Mouse (Mus musculus) heart, embryonic 14.5 days (tissue): Measurements from ENCODE around the gene Elovl7. TPM values are rescaled to one million over a fixed set of nuclear protein-coding genes. Genes with fewer than 3 reads are reported as not detected.

Experiments used
- ATAC-seq: fragments of 200-750 bp; cut with Nextera tagmentation; 2 replicates; pipeline ENCODE4 v1.8.0; 2017; ENCODE audit warnings: low read depth, moderate TSS enrichment; ENCODE audit not compliant: insufficient number of reproducible peaks, insufficient read depth, low FRiP score
- H3K27ac ChIP-seq, 2 experiments: fragments of 200-500 bp in 1 of 2; fragments of 300-500 bp in 1 of 2; sonication (generic) in 1 of 2; replicated peaks in 1 of 2; 2 replicates each; pipeline ENCODE4 v1.5.1; 2012 to 2014; ENCODE audit warnings: low read depth in 2 of 2, low read length in 2 of 2, control low read depth in 1 of 2, mild to moderate bottlenecking in 1 of 2, mixed read lengths in 1 of 2; ENCODE audit not compliant: control insufficient read depth in 1 of 2, insufficient read depth in 1 of 2
- H3K27me3 ChIP-seq: fragments of 300-500 bp; sonication (generic); 2 replicates; pipeline ENCODE4 v1.6.1; 2014; ENCODE audit warnings: mild to moderate bottlenecking, low read length, control low read depth; ENCODE audit not compliant: control insufficient read depth, insufficient read depth
- H3K36me3 ChIP-seq: fragments of 300-500 bp; sonication (generic); 2 replicates; pipeline ENCODE4 v1.6.1; 2014; ENCODE audit warnings: mild to moderate bottlenecking, control low read depth, low read length, mixed read lengths; ENCODE audit not compliant: control insufficient read depth, insufficient read depth
- H3K4me1 ChIP-seq, 2 experiments: fragments of 200-500 bp in 1 of 2; fragments of 300-500 bp in 1 of 2; sonication (generic) in 1 of 2; 2 replicates each; pipeline ENCODE4 v1.6.1; 2012 to 2014; ENCODE audit warnings: low read length in 2 of 2, control low read depth in 1 of 2, mixed read lengths in 1 of 2; ENCODE audit not compliant: control insufficient read depth in 2 of 2, insufficient read depth in 2 of 2
- H3K4me2 ChIP-seq: fragments of 300-500 bp; sonication (generic); 2 replicates; pipeline ENCODE4 v1.6.1; 2014; ENCODE audit warnings: mild to moderate bottlenecking, low read length
- H3K4me3 ChIP-seq, 2 experiments: fragments of 200-500 bp in 1 of 2; fragments of 300-500 bp in 1 of 2; sonication (generic) in 1 of 2; 2 replicates each; pipeline ENCODE4 v1.5.1; 2012 to 2014; ENCODE audit warnings: low read length in 2 of 2, mild to moderate bottlenecking in 2 of 2, control low read depth in 1 of 2, low read depth in 1 of 2, moderate library complexity in 1 of 2; ENCODE audit not compliant: control insufficient read depth in 1 of 2, insufficient read depth in 1 of 2
- H3K9ac ChIP-seq: fragments of 300-500 bp; sonication (generic); 2 replicates; pipeline ENCODE4 v1.6.1; 2014; ENCODE audit warnings: mild to moderate bottlenecking, low read length
- H3K9me3 ChIP-seq: fragments of 300-500 bp; sonication (generic); 2 replicates; pipeline ENCODE4 v1.6.1; 2016; ENCODE audit warnings: low read length, control low read depth; ENCODE audit not compliant: control insufficient read depth
- WGBS: fragments of 180-500 bp; shearing (Covaris S2); extraction: QIAGEN DNeasy Blood & Tissue Kit; methylation state at CpG from one replicate; pipeline ENCODE4 v1.1.7; 2014; 5-methylcytosine and 5-hydroxymethylcytosine counted together
- polyA plus RNA-seq: library from polyadenylated mRNA; unstranded; fragments of >200 nt; fragmentation: Nextera tagmentation; extraction: Ambion mirVana; gene quantifications from 2 replicates; pipeline ENCODE4 v1.2.1, GENCODE M21; 2014

The Elovl7 gene
- polyA plus RNA-seq, 1 experiment from 2014 or later, result 2.9 TPM

DNA sequence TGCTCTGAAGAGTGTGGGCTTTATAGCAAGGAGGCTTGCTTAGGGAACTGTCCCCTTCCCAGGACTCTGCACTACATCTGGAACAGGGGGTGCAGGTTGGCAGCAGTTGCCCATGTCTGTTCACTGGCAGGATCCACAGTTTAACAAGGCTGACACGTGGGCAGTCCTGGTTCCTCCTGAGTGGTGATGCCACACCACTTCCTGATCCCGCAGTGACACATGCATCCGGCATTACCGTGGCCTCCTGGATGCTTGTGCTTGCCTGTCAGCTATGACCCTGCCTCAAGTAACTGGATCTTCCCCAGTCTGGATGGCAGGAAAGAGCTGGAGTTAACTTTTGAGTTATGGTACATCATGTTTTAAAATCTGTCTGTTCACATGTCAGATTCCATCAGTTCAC, 26.2 kb upstream of the Elovl7 start:
- H3K4me3 ChIP-seq, result no peak overlapping the region
- no peaks in the 10 kb centered on the region for H3K27me3 ChIP-seq
- no peaks in the 10 kb centered on the region for H3K9me3 ChIP-seq
- ATAC-seq, result no peak
- H3K4me1 ChIP-seq, result no peaks in the 10 kb centered on the region
- no peak overlapping the region for H3K9ac ChIP-seq
- H3K27ac ChIP-seq, result no peak overlapping the region
- H3K4me2 ChIP-seq, result no peak overlapping the region
- H3K36me3 ChIP-seq, result peaks cover 37% of the 10 kb centered on the region
- 91% methylated on average over 4 of the region's 4 CpGs for WGBS

DNA sequence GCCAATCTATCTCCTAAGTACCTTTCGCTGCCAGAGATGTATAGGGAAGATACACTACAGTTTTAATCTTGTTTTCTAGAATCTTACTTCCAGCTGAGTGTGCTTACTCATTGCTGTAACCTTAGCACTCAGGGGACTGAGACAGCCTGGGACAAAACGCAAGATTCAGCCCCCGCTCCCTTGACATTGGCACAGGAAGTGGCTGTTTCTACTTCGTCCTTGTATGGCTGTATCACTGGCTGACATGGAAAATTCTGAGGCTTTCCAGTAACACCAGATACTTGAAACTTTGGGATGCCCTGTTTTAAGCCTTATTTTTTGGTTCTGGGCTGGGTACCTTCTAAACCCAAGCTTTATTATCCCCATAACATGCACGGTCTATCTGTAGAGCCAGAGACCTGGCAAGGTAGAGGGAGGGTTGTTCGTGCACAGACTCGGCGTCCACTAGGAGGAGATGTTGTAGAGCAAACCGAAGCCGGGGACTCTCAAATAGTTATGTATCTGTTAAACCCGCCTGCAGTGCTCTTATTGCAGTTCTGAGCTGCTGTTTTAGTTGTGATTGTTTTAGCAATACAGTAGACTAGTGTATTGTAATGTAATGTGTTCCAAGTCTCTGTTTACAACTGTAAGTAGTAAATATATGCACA, 23.0 kb upstream of the Elovl7 start:
- peaks cover 36% of the 10 kb centered on the region for H3K36me3 ChIP-seq
- no peak overlapping the region for H3K4me3 ChIP-seq
- no peak overlapping the region for H3K27ac ChIP-seq
- no peak overlapping the region for H3K9ac ChIP-seq
- H3K4me2 ChIP-seq, result no peak overlapping the region
- WGBS, result 48% methylated on average over 11 of the region's 11 CpGs
- H3K9me3 ChIP-seq, result no peaks in the 10 kb centered on the region
- no peak for ATAC-seq
- H3K4me1 ChIP-seq, result no peaks in the 10 kb centered on the region
- H3K27me3 ChIP-seq, result no peaks in the 10 kb centered on the region

DNA sequence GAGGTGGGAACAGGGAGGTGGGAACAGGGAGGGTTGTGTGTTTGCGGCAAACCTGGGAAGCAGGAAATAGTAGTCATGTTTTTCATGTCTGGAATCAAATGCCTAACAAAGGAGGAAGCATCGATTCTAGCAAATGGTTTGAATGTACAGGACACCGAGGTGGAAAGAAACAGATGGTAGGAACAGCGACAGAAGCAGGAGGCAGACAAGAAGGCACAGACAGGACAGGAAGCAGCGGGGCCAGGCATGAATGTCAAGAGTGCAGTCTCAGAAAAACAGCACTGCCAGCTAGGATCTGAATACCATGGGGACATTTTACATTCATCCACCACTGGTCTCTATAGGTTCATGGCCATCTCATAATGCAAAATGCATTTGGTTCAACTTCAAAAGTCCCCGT, 18.7 kb upstream of the Elovl7 start:
- Histone ChIP-seq H3K27me3 (no peaks in the 10 kb centered on the region), H3K4me2 (no peak overlapping the region), H3K27ac (no peak overlapping the region), H3K4me1 (no peaks in the 10 kb centered on the region), H3K4me3 (no peak overlapping the region), H3K9me3 (no peaks in the 10 kb centered on the region), H3K9ac (no peak overlapping the region), H3K36me3 (peaks cover 24% of the 10 kb centered on the region)
- no peak for ATAC-seq
- 84% methylated on average over 6 of the region's 6 CpGs for WGBS

DNA sequence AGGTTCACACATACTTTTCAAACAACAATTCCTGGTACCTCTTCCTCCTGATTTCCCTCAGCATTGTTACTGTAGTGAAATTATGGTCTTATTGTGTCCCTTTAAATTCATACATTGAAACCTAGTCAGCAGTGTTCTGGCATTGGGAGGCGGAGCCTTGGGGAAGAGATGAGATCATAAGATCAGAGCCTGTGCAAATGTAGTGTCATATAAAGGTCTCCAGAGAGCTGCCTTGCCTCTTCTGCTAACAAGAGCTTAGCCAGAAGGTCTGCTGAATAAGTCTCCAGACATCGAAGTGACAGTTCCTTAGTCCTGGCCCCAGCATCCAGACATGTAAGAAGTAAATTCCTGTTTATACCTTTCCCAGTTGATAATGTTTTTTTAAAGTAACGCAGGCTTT, 9.3 kb upstream of the Elovl7 start:
- Histone ChIP-seq H3K4me3 (no peak overlapping the region), H3K9me3 (no peaks in the 10 kb centered on the region), H3K9ac (no peak overlapping the region), H3K27ac (no peak overlapping the region), H3K4me2 (no peak overlapping the region), H3K27me3 (no peaks in the 10 kb centered on the region), H3K36me3 (no peaks in the 10 kb centered on the region), H3K4me1 (peaks cover 0 to 2% of the 10 kb centered on the region in 2 experiments; a peak in 1 of 4 replicates)
- 87% methylated on average over 3 of the region's 3 CpGs for WGBS
- ATAC-seq, result no peak

DNA sequence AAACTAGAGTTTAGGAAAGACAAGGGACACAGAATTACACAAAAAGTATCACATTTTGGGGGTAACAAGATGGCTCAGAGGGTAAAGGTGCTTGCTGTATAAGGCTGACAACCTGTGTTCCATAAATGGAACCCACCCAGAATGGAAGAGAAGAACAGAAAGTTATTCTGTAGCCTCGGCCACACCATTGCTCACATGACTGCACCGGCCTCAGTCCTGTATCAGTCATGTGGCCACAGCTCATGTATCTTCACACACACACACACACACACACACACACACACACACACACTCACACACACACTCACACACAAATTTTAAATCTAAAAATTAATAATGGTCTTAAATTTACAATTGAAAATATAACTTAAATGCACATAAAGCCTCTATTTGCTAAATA, 6.8 kb upstream of the Elovl7 start:
- H3K4me2 ChIP-seq, result no peak overlapping the region
- H3K27me3 ChIP-seq, result peaks cover 8% of the 10 kb centered on the region; the same call in 1 of the 2 replicates
- no peak overlapping the region for H3K4me3 ChIP-seq
- H3K9me3 ChIP-seq, result no peaks in the 10 kb centered on the region
- ATAC-seq, result no peak
- WGBS, result 84% methylated on average over 2 of the region's 2 CpGs
- H3K27ac ChIP-seq, result no peak overlapping the region
- peaks cover 0 to 2% of the 10 kb centered on the region in 2 experiments; a peak in 1 of 4 replicates for H3K4me1 ChIP-seq
- H3K36me3 ChIP-seq, result no peaks in the 10 kb centered on the region
- H3K9ac ChIP-seq, result no peak overlapping the region

DNA sequence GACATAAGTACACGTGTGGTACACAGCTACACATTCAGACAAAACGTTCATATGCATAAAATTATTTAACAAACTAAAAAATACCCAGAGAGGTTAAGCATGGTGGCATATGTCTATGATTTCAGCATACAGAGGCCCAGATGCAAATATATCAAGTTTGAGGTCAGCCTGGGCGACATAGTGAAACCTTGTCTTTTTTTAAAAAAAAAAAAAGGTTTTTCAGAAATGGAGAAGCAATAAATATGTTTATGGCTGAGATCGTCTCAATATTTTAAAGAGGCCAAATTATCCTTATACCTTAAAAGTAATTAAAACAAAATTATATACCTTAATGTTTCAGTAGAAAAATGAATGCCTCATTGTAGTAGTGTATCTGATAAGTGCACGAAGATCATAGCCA, 6.1 kb upstream of the Elovl7 start:
- peaks cover 0 to 2% of the 10 kb centered on the region in 2 experiments; a peak in 1 of 4 replicates for H3K4me1 ChIP-seq
- H3K9ac ChIP-seq, result no peak overlapping the region
- H3K27ac ChIP-seq, result no peak overlapping the region
- H3K36me3 ChIP-seq, result no peaks in the 10 kb centered on the region
- H3K9me3 ChIP-seq, result no peaks in the 10 kb centered on the region
- ATAC-seq, result no peak
- 67% methylated on average over 5 of the region's 5 CpGs for WGBS
- no peak overlapping the region for H3K4me3 ChIP-seq
- peaks cover 14% of the 10 kb centered on the region for H3K27me3 ChIP-seq
- H3K4me2 ChIP-seq, result no peak overlapping the region

DNA sequence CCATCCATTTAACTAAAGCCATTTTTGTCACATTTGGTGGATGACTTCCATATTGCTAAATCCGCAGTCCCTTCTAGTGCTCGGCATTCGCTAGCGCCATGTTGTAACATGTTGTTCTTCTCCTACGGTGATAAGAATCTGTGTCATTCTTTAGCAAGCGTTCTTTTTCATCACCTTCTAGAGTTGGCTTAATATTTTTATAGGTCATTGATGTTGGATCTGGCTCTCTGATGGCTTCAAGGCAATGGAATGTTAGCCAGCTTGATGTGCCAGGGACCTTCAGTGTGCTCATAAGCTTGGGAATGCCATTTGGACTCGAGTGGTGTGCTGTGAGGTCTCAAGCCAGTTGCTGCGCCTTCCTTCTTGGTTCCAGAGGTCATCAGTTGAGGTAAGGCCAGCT, 3.2 kb upstream of the Elovl7 start:
- H3K4me3 ChIP-seq, result no peak overlapping the region
- no peak overlapping the region for H3K27ac ChIP-seq
- no peak overlapping the region for H3K9ac ChIP-seq
- ATAC-seq, result no peak
- 88% methylated on average over 8 of the region's 8 CpGs for WGBS
- H3K36me3 ChIP-seq, result no peaks in the 10 kb centered on the region
- no peak overlapping the region for H3K4me2 ChIP-seq
- H3K4me1 ChIP-seq, result peaks cover 4 to 5% of the 10 kb centered on the region in 2 experiments; a peak in 2 of 4 replicates
- no peaks in the 10 kb centered on the region for H3K9me3 ChIP-seq
- peaks cover 30% of the 10 kb centered on the region for H3K27me3 ChIP-seq
